Comparison of ENCODE assay signal across 18 mouse cellular contexts in genomic region chr6:38806963-38807445, GRCm38 (mm10).
DNase-seq lines count a peak whose midpoint lies in the region; ATAC-seq and TF ChIP-seq lines count a peak whose summit lies in the region.
"Had no signal": no experiment of that assay in that cellular context is flagged by ENCODE, and none has a peak within 500 bp of the region (broad histone marks: within the 10 kb centered on the region; RNA-seq: fewer than 3 reads in every experiment).

No protein-coding gene starts in this region.

- H3K4me1 ChIP-seq in heart, adult 2 months (ENCODE audit: control insufficient read depth, insufficient read depth, low read length): peaks cover 11% of the 10 kb centered on the region; the same call in 1 of the 2 replicates
- no peaks in the 10 kb centered on the region for H3K4me1 ChIP-seq in lung, embryonic 14.5 days (ENCODE audit: insufficient read depth)
- peaks cover 65% of the 10 kb centered on the region for H3K4me1 ChIP-seq in bone marrow macrophage, adult 2 months (ENCODE audit: control insufficient read depth, insufficient read depth, low read length)

- H3K4me3 ChIP-seq in heart, adult 2 months: no peak overlapping the region
- H3K4me3 ChIP-seq in lung, embryonic 14.5 days (ENCODE audit: low read depth, low read length): no peak overlapping the region
- no peak overlapping the region for H3K4me3 ChIP-seq in bone marrow macrophage, adult 2 months (ENCODE audit: insufficient read depth, low read length)
- H3K4me3 ChIP-seq: embryonic facial prominence, embryonic 13.5 days; forebrain, embryonic 15.5 days; hindbrain, embryonic 12.5 days; neural tube, embryonic 13.5 days had no signal

- H3K9ac ChIP-seq in heart, adult 2 months (ENCODE audit: low read depth, low read length): no peak overlapping the region
- H3K9ac ChIP-seq in lung, embryonic 14.5 days: no peak overlapping the region
- H3K9ac ChIP-seq: embryonic facial prominence, embryonic 13.5 days; forebrain, embryonic 15.5 days; hindbrain, embryonic 12.5 days; neural tube, embryonic 13.5 days had no signal

- no peak for DNase-seq in heart, adult 2 months
- no peak for DNase-seq in heart, postnatal 36 days
- peak; percentile 29 for DNase-seq in lung, embryonic 14.5 days
- DNase-seq in lung, postnatal 4 days: no peak
- DNase-seq in c-Kit-positive CD71-positive TER-119-positive erythroid progenitor cells, embryonic 14.5 days (ENCODE audit: low spot score): no peak
- no peak for DNase-seq in spleen, adult 18-20 months
- DNase-seq: cerebellum, adult 9-11 months; gastrocnemius, postnatal 14 days; lung, adult 18-20 months; midbrain, embryonic 14.5 days; right cerebral cortex, adult 18-20 months had no signal

- no peaks in the 10 kb centered on the region for H3K9me3 ChIP-seq in lung, embryonic 14.5 days (ENCODE audit: low read depth, low read length)
- H3K9me3 ChIP-seq: embryonic facial prominence, embryonic 13.5 days; forebrain, embryonic 15.5 days; neural tube, embryonic 13.5 days had no signal

- no peaks in the 10 kb centered on the region for H3K79me2 ChIP-seq in heart, adult 2 months (replicated peaks; ENCODE audit: control insufficient read depth, insufficient read depth, low read length)

- TF ChIP-seq CTCF in heart, adult 2 months (IDR thresholded peaks at IDR 0.05): no peak
- TF ChIP-seq CTCF in lung, embryonic 14.5 days (IDR thresholded peaks at IDR 0.05; ENCODE audit: low read depth): no peak
- TF ChIP-seq CTCF in bone marrow macrophage, adult 2 months (IDR thresholded peaks at IDR 0.05; ENCODE audit: low read depth, low read length): no peak

- no peak for ATAC-seq in lung, embryonic 14.5 days (ENCODE audit: insufficient read depth)
- ATAC-seq in inflammation-experienced regulatory T-cells, adult 6 months: peak; percentile 17
- ATAC-seq: activated CD4-positive, CD25-positive, alpha-beta regulatory T cell, adult 4 months; forebrain, embryonic 15.5 days had no signal

- intact Hi-C loops in heart, adult 2 months (cut with DNase I): no loop called here
- intact Hi-C loops in heart, postnatal 36 days (cut with DNase I): no loop called here

- WGBS in heart, adult 2 months: 12% methylated on average over 4 of the region's 4 CpGs
- 72% methylated on average over 4 of the region's 4 CpGs for WGBS in lung, embryonic 14.5 days

- no peaks in the 10 kb centered on the region for H3K27me3 ChIP-seq in heart, adult 2 months (ENCODE audit: control insufficient read depth, insufficient read depth, low read length)
- no peaks in the 10 kb centered on the region for H3K27me3 ChIP-seq in lung, embryonic 14.5 days (ENCODE audit: insufficient read depth, low read length)
- H3K27me3 ChIP-seq: embryonic facial prominence, embryonic 13.5 days; forebrain, embryonic 15.5 days; hindbrain, embryonic 12.5 days; neural tube, embryonic 13.5 days had no signal

- H3K4me2 ChIP-seq in lung, embryonic 14.5 days: no peak overlapping the region
- H3K4me2 ChIP-seq: embryonic facial prominence, embryonic 13.5 days; forebrain, embryonic 15.5 days; hindbrain, embryonic 12.5 days; neural tube, embryonic 13.5 days had no signal

- H3K36me3 ChIP-seq in heart, adult 2 months (ENCODE audit: control insufficient read depth, insufficient read depth, low read length): peaks cover 2% of the 10 kb centered on the region; the same call in 1 of the 2 replicates
- peaks cover 2% of the 10 kb centered on the region for H3K36me3 ChIP-seq in lung, embryonic 14.5 days (ENCODE audit: insufficient read depth)

- H3K27ac ChIP-seq in heart, adult 2 months: 0 out of 2 replicates have a peak overlapping the region, but pooled peaks have one; percentile 20
- no peak overlapping the region for H3K27ac ChIP-seq in lung, embryonic 14.5 days (ENCODE audit: low read depth)
- peak overlapping the region; percentile 79 for H3K27ac ChIP-seq in bone marrow macrophage, adult 2 months (ENCODE audit: insufficient read depth, low read depth, low read length)
- H3K27ac ChIP-seq: embryonic facial prominence, embryonic 13.5 days; forebrain, embryonic 15.5 days; hindbrain, embryonic 12.5 days; neural tube, embryonic 13.5 days had no signal

- TF ChIP-seq POLR2A in heart, adult 2 months (IDR thresholded peaks at IDR 0.05; ENCODE audit: insufficient read depth, low read depth, low read length): no peak
- TF ChIP-seq POLR2A in bone marrow macrophage, adult 2 months (IDR thresholded peaks at IDR 0.05; ENCODE audit: borderline replicate concordance, low read depth, low read length): no peak

- no peak for TF ChIP-seq EP300 in heart, adult 2 months (IDR thresholded peaks at IDR 0.05; ENCODE audit: insufficient read depth, low read depth, low read length)
